Mouse (Mus musculus) heart, adult 9 months (tissue): ENCODE results near the gene Dand5.

Source experiments
- DNase-seq, 2 experiments: peaks; one replicate each; pipeline ENCODE4 v3.0.0; 2022; ENCODE audit warnings: low spot score in 2 of 2

Gene Dand5

DNA sequence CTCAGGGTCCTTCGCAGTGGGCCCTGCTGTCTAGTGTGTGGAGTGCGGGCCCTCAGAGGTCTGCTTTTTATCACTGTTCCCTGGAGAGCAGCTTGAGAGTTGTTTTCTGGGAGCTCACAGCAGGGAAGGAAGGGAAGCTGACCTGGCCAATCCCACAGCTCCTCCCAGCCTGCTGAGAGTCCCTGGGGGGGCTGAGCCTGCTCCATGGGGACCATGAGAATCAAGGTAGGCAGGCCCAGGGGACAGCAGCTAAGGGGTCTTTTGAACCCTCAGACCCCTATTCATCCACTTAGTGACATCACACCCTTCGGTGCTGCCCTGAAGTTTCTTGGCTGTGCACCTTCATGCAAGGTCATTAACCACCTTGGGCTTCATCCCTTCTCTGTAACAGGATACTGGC is at the start of gene Dand5:
Dand5 (minus strand) TSS at position 101 of the 400 bp plus-strand sequence.
- no peak for DNase-seq

DNA sequence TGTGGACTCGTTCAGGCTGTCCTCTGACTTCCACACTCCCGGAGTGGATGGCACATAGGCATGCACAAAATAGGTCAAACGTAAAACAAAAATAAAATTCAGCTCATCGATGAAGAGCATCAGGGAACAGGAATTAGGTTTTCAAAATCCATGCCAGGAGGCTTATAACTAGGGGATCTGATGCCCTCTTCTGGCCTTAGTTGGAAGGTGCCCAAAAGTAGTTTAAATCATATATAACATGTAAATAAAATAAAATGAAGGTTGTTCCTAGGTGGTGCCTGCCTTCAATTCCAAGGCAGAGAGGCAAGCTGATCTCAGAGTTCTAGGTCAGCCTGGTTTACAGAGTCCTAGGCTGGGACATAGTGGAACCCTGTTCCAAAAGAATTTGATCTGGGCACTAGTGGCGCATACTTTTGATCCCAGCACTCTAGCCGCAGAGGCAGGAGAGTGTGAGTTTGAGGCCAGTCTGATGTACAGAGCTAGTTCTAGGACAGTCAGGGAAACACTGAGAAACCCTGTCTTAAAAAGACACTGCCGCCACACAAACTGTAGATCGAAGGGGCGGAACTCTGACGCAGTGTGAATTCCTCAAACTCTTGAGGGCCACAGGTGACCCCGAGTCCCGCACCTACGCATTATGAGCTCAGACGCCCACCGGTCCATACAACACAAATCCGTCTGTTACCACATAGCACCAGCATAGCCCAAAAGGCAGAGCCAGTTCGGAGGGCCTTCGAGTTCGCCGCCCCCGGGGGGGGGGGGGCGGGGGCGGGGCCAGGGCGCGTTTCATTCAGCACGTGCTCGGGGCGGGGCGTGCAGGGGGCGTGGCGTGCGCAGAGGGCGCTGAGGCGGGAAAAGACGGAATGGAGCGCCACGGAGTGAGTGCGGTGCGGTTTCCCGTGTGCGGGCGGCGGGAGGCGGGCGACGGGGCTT is 49.0 kb upstream of the Dand5 start, which contains the start of gene Syce2:
Syce2 (plus strand) TSS at position 736 of the 933 bp plus-strand sequence.
- DNase-seq: peak in 1 of 2 experiments; percentile 61

DNA sequence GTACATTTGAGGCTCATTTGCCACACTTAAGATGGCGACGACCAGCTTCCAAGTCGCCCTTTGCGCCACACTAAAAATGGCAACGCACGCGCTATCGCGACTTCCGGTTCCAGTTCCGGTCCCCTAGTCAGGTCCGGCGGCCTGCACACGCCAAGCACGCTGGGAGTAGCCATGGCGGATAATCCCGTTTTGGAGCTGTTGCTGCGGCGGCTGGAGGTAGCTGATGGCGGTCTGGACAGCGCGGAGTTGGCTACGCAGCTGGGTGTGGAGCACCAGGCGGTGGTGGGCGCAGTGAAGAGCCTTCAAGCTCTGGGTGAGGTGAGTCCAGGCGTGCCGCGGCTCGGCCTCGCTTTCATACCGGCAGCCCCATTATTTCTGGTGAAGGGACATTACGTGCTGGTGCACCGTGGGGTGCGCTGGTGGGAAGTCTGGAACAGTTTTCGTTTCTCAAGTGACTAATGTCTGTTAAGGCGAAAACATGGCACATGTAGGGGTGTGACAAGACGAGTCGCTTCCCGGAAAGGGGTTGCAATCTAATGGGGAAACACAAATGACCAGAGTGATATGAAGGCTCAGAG is 34.3 kb upstream of the Dand5 start, which contains the start of gene Farsa:
Farsa (plus strand) TSS at position 126 of the 578 bp plus-strand sequence.
- DNase-seq: peak; percentile 85 to 94

DNA sequence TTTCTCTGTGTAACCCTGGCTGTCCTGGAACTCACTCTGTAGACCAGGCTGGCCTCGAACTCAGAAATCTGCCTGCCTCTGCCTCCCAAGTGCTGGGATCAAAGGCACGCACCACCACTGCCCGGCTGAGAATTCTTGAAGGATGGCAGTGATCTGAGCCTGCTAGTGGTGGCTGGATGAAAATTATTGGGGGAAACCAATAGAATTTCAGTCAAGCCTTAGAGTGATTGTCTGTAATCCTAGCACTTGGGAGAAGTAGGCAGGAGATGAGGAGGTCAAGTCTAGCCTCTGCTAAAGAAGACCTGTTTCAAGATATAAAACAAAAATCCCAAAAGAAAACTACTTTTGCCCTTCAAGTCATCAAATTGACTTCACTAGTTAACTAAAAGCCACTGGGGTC is 33.8 kb upstream of the Dand5 start:
- DNase-seq: no peak

DNA sequence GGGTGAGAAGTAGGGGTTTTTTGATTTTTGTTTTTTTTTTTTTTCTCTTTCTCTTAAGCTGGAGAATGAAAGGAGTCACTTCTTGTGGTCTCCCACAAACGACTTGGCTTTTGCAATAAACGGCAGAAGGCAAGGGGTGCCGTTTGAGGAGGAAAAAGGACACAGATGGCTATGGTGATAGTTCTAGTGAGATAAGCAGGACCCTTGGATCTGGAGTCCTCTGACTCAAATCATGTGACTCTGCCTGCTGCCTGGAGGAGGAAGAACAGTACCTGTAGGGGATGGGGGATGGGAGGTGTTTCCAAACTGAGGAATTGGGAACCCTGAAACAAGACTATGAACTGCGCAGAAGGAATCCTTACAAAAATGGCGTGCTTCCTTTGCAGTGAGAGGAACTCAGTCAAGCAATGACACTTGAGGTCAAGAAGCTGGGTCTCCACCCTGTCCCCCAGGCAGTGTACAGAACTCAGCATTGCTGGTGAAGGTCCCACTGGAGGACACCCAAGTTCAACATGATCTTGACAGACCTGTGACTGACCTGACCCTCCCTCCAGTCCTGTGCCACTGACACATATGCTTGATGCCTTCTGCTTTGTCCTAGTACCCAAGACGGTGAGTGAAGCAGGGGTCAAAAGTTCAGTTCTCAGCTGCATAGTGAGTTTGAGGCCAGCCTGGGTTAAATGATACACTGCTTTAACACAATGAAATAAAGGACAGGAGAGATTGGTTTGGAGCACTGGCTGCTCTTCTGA is 25.2 kb upstream of the Dand5 start:
- DNase-seq: no peak

DNA sequence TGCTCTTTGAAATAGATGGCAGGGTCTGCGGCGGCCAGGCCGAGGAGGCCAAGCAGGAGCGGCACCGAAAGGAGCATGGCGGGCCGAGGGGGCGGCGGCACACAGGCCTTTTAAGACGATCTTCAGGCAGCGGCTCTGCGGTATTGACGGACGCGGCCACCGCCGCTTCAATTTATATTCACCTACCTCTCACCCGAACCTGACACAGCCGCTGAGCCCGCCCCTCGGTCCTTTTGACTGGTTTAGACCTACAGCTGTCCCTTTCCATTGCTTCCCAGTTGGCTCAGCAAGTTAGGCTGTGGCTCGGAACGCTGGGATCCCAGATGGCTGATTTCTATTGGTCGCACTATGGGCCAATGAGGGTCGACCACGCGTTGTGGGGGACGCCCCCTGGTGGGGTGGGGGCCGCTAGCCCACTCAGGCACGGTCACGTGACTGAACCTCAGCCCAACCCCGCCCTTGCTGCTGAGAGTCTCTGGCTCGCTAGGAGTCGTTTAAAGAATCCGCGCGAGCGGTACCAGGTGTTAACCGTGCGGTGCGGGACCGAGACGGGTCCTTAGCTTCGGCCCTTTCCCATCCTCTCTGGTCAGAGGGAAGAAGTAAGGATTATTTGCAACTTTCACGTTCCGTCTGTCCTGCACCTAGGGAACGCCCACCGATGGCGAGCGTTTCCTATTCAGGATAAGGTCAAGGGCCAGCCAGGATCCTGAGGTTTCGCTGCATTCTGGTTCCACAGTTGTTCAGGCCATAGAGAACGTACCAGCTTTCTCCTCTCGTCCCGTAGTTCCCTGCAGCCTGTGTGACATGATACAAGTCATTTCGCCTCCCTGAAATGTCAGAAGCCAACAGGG is 24.3 kb upstream of the Dand5 start, which contains the start of gene Calr:
Calr (minus strand) TSS at position 213 of the 851 bp plus-strand sequence.
- peak; percentile 100 for DNase-seq

DNA sequence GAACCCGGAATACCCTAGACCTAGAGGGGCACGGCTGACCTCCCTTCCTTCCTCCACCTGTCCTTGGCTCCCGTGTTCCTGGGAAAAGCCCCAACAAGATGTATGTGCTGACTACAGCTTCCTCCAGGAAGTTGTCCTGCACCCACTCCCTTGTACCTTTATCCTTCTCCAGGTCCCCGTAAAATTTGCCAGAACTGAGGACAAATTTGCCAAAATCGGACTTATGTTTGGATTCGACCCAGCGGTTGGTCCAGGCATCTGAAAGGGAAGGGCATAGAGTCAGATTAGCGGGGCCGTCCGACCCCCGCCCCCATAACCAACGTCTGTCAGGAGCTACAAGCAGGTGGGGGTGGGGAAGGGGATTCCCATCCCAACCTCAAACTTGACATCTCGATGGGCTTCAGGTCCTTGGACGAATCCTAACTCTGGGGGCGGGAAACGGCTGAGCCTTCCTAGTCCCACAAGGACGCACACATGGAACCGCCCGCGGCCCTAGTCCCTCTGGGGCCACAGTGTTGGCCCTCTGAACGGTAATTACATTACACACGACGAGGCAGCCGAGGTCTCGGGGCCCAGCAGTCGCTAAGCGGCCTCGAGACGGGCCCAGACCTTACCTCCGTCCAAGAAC is 23.6 kb upstream of the Dand5 start:
- no peak for DNase-seq

DNA sequence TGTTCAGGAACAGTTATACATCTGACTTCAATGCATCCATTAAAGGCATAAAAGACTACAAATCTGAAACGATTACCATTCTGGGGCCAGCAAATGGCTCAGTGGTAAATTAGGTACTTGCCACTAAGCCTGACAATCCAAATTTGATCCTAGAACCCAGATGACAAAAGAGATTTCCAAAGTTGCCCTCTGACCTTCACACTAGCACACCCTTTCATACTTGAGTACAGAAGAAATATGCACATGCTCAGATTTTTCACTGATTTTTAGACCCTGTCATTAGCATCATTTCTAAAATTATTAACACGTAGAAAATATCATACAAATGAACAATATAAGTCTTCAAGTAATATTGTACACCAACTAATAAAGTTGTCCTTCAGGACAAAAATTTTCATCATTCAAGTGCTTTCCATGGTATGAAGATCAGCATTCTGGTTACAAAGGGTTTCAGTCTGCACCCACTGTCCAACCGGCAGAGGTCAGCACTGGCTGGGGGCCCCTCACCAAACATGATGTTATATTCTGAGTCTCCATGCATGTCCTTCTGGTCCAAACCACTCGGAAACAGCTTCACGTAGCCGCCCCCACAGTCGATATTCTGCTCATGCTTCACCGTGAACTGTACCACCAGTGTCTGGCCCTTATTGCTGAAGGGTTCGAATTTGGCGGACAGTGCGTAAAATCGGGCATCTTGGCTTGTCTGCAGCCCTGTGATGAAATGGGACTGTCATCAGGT is 22.9 kb upstream of the Dand5 start:
- DNase-seq: no peak

DNA sequence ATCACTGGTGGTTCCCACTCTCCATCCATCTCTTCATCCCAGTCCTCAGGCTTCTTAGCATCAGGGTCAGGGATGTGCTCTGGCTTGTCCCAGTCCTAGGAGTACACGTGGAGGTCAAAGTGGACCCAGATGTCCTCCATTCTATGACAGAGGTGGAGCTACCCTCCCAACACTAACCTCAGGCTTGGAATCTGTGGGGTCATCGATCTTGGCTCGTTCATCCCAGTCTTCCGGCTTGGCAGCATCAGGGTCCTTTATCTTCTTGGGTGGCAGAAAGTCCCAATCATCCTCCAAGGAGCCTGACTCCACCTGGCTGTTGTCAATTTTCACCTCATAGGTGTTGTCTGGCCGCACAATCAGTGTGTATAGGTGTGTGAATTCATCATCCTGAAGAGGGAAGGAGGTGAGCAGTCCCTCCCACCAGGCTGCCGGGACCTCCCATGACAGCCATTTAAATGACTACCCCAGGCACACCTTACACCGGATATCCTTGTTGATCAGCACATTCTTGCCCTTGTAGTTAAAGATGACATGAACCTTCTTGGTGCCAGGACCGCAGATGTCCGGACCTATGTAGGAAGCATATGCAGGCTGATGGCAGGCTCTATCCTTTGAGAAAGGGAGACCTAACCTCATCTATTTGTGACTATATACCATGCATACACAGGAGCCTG is 21.9 kb upstream of the Dand5 start:
- DNase-seq: no peak

DNA sequence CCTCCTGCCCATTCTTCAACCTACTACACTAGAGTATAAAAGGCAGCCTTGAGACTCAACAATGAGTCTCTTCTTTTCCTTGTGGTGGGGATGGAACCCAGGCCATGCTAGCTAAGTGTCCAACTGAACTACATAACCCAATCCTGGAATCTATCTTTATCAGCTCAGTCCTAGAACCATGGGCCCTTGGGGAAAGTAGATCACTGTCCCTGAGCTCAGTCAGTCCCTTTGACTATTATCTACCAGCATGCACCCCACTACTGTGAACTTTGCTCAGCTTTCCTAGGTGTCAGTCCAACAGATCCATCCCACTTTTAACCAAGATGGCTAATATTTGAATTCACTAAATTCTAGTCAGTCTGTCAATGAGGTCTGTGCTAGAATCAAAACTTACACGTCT is 18.9 kb upstream of the Dand5 start:
- DNase-seq: no peak

DNA sequence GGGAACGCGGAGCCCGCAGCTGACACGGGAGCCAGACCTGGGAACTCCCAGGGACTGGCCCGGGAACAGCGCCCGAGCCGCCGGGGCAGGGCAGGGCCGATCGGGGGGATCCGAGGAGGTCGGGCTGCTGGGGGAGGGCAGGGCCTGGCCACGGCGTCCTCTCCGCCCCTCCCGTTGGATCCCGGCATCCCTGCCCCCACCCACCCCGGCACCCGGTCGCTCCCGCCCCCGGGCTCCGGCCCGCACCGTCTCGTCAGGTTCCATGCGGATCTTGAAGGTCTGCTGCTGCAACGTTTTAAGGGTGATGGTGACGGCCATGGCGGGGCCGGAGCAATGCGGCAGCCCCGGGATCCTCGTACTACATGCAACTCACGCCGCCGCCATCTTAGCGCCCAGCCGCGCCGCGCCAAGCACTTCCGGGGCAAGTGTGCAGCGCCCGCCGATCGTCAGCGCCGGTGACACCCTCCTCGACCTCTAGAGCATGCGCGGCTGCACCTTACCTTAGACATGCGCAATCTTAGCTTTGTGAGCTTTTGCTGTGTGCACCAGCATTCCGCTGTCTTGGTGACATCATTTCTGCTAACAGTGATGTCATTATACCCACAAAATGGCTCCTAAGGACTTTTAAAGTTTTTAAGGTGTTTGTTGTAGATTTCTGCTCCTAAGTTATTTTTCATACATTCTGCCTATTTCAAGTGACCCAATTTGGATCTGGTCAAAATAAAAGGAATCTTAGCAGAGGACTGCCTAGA is 17.8 kb upstream of the Dand5 start, which contains the start of gene Rad23a:
Rad23a (minus strand) TSS at position 418 of the 752 bp plus-strand sequence.
- peak; percentile 89 for DNase-seq

DNA sequence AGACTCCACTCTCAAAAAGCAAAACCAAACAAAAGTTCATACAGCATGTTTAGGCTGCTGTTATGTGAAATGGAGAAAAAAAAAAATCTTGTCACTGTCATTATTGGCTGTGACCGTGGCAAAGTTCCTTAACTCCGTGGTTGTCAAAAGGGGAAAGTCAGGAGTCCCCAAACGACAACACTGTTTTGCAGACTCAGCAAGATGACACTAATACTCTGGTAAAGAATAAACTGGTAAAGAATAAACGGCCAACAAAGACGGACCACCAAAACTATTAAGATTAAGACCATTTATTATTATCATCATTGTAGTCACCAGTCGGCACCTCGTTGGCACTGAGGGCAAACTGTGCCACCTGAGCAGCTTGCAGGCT is 17.2 kb upstream of the Dand5 start:
- no peak for DNase-seq

DNA sequence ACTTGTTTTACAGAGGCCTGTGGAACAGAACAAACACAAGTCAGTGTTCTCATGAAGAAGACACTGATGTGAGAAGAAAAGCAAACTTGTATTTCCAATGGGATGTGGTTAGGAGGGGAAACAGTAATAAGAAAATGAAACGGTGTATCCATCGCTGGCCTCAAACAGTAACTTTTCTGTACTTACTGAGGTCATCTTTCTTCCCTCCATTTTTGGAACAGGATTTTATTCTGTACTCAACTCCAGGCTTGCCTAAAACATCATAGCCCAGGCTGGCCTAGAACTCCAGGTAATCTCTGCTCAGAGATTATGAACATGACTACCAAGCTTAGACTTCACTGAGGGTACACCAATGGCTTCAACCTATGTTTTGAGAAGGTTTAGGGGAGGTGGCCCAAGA is 16.8 kb upstream of the Dand5 start:
- DNase-seq: no peak

DNA sequence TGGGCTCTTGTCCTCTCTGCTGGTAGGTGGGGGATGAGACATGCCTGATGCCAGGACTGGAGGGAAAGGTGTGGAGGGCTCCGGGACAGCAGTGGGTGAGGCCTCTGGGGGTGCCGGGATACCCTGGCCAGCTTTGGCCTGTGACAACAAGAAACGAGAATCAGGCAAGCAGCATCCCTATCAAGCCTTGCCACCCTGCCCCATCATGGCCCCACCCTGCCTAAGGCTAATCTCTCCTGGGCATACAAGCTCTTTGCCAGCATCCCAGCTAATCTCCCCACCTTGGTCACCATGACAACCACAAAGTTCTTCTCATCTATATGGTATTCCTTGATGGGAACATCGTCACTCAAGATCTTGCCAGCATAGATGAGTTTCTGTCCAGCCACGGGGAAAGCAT is 15.9 kb upstream of the Dand5 start:
- no peak for DNase-seq

DNA sequence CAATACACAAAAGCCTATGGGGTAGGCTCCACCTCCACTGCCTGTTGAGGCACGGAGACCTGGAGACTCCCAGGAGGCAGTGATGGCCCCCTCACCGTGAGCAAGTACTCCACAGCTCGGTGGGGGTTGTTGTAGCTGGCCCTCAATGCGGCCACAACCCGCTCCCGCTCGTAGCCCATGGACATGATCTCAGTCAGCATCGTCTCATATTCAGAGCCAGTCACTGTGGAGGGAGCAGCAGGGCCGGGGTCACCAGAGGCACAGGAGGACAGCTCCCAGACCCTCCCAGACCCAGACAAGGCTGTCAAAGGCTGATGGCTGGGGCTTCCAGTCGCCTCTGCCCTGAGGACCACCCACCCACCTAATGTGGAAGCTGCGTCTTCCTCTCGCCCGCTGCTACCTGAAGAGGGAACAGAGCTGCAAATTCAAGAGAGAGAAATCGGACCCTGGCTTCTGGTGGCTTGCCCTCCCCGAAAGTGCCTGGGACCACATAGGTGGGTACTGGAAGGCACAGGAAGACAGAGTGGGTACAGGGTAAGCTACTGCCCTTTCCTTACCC is 15.4 kb upstream of the Dand5 start:
- DNase-seq: no peak

DNA sequence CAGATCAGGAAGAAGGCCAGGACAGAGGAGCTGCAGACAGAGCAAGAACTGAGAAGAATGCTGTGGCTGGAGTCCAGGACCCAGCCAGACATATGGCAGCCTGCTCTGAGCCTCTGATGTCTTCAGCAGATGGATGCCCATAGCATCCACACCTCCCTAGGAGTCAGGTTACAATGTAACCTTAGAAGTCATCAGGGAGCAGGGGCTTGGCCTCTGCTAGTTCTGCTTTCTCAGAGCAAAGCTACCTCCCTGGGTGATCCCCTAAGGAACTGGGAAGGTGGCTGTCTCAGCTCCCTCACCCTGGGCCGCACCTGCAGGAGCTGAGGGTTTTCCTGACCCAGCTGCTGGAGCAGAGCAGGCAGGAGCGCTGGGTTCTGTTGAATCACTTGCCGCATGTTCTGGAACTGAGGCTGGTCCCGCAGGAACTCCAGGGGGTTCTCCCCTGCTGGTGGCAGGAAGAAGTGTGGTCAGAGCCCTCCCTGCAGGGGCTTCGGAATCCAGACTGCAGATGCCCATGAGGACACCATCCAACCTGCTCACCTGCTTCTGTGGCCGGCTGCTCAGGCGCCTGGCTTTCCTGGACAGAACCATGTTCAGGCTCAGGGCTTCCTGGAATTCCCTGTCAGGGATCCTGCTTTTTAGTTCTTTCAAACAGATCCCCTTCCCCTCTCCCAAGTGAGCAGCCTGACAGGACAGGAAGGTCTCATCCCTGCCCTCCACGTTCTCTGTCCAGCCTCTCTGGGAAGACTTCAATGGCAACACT is 14.7 kb upstream of the Dand5 start:
- no peak for DNase-seq
